Mouse (Mus musculus) hematopoietic multipotent progenitor cell, adult 10-12 weeks (in vitro differentiated cells): Measurements from ENCODE around the gene Atxn10. TPM values are rescaled to one million over a fixed set of nuclear protein-coding genes. Genes with fewer than 3 reads are reported as not detected.

Source experiments
- polyA plus RNA-seq: library from polyadenylated mRNA; stranded (reverse); fragments of >175 nt; gene quantifications from 2 replicates; pipeline ENCODE4 v1.2.3, GENCODE M21; 2012; ENCODE audit warnings: low replicate concordance

Gene Atxn10
- polyA plus RNA-seq, result 53.9 and 64.4 TPM in 2 replicates

DNA sequence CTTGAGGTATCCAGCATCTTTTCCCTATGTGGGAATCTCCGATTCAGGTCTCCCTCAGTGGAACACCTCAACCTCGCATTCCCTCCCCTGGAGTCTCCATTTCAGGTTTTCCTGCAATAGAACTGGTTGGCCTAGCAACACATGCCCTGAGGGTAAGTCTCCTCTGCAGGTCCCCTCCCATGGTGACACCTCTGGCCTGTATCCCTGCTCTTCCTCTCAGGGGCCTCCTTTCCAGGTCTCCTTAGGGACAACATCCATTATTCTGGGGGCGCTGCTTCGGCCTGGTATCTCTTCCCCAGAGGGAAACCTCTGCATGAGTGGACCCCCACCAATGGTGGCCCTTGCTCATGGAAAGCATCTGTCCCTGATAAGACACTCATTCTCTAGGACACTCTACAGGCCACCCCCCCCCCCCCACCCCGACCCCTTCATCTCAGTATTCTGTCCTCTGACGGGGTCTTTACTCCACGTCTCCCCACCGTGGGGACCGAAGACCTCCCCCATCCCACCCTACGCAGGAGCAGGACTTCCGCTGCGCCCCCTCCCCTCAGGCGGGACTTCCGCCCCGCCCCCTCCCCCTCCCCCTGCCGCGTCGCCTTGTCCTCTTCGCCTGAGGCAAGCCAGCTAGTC lies at the start of gene Atxn10:
TSS of gene Atxn10 (plus strand) at position 575 of the 630 bp plus-strand sequence.

DNA sequence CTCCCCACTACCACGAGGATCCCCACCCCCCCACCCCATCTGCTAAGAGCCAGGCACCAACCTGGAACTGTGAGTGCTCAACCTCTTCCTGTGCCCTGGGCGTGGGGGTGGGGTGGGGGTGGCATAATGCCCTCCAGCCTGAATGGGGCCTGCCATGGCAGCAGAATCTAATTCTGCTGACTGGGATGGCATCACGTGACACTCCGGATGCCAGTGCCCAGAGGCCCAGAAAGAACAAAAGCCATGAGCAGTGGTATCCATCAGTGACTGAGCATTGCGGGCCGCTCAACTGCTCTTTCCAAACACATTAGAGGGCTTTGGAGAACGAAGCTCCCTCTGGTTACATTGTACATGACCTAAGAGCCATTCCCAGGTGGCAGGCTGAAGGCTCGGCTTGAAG lies 167.1 kb downstream of the Atxn10 start, which contains the start of gene 7530416G11Rik:
TSS of gene 7530416G11Rik (minus strand) at position 101 of the 400 bp plus-strand sequence.

Other genes with a start within 250 kb of the Atxn10 start
- 0.19 TPM in 1 of 2 replicates, not detected in the other for gene Smc1b, start 204.3 kb upstream of the Atxn10 start, polyA plus RNA-seq
- gene Ribc2, start 204.2 kb upstream of the Atxn10 start, polyA plus RNA-seq, result not detected in 2 replicates
- 0.23 and 0.44 TPM in 2 replicates for gene Fbln1, start 130.3 kb upstream of the Atxn10 start, polyA plus RNA-seq
- gene 7530416G11Rik, start 167.0 kb downstream of the Atxn10 start, polyA plus RNA-seq, result not detected in 2 replicates
- 0.04 TPM in 1 of 2 replicates, not detected in the other for gene Wnt7b, start 246.2 kb downstream of the Atxn10 start, polyA plus RNA-seq